Mouse (Mus musculus): ENCODE results near the gene Mtch1. TPM values are rescaled to one million over a fixed set of nuclear protein-coding genes. Genes with fewer than 3 reads are reported as not detected.

Mtch1 gene
- total and polyA plus RNA-seq, 3 experiments, result 78.7 to 175 (median 101) TPM

DNA sequence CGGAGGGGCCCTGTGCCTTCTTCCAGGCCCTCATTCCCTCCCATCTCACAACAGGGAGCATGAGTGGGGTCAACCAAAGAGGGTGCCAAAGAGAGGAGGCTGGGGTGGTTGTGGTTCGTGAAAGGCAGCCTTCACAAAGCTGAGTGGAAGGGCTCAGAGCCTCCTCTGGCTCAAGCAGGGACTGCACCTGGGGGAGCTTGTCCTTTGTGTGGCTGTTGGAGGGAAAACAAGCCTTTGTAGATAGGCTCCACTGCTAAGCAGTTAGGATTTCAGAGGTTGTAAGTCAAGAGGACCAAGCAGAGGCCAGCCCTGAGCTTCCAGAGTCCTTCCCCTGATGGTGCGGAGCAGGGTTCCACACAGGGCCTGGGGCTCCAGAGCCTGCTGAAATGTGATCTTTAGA, 44.6 kb downstream of the Mtch1 start:
- no peak for DNase-seq (ENCODE audit: low spot score)
- no peak for ATAC-seq (ENCODE audit: extremely low read depth, insufficient number of reproducible peaks, low FRiP score, poor library complexity, severe bottlenecking)
- no peak for TF ChIP-seq GATA2 (IDR thresholded peaks at IDR 0.05; ENCODE audit: borderline replicate concordance, low read depth, low read length)
- no peak for TF ChIP-seq GATA1 (IDR thresholded peaks at IDR 0.05; ENCODE audit: borderline replicate concordance, low read length)
- TF ChIP-seq POLR2AphosphoS5 (IDR thresholded peaks at IDR 0.05; ENCODE audit: insufficient replicate concordance, low read depth, low read length), result no peak
- TF ChIP-seq TAL1 (conservative IDR thresholded peaks at IDR 0.05; ENCODE audit: low read depth, low read length), result no peak
- TF ChIP-seq CTCF (IDR thresholded peaks at IDR 0.05; ENCODE audit: low read depth, low read length), result no peak
- Histone ChIP-seq H3K27me3 (ENCODE audit: insufficient read depth, low read length) (peaks cover 7% of the 10 kb centered on the region; the same call in 1 of the 2 replicates), H3K9me3 (replicated peaks) (no peaks in the 10 kb centered on the region), H3K36me3 (replicated peaks) (peaks cover 53% of the 10 kb centered on the region), H3K4me1 (ENCODE audit: insufficient read depth, low read depth, low read length) (peaks cover 8% of the 10 kb centered on the region), H3K4me3 (ENCODE audit: low read depth, low read length) (no peak overlapping the region)

DNA sequence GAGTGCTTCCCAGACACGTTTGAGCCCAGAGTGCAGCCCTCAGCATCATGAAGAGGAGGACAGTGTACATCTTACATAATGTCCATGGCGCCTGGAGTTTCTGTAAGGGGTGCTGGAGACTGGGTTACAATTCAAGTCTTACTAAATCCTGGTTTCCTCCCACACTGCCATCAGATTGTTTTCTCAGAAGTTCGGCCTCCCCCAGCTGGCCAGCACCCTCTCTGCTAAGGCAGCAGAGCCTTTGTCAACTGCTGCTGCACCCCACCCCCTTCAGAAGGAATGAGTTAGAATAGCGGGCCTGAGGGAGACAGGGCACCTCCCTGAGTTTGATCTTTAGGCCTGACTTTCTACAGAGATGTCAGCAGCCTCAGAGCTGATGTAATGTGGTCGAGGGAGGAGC, 45.6 kb downstream of the Mtch1 start:
- TF ChIP-seq POLR2AphosphoS5 (IDR thresholded peaks at IDR 0.05; ENCODE audit: insufficient replicate concordance, low read depth, low read length), result no peak
- no peak for TF ChIP-seq TAL1 (conservative IDR thresholded peaks at IDR 0.05; ENCODE audit: low read depth, low read length)
- TF ChIP-seq CTCF (IDR thresholded peaks at IDR 0.05; ENCODE audit: low read depth, low read length), result no peak
- no peak for TF ChIP-seq GATA1 (IDR thresholded peaks at IDR 0.05; ENCODE audit: borderline replicate concordance, low read length)
- no peak for TF ChIP-seq GATA2 (IDR thresholded peaks at IDR 0.05; ENCODE audit: borderline replicate concordance, low read depth, low read length)
- DNase-seq (ENCODE audit: low spot score), result no peak
- ATAC-seq (ENCODE audit: extremely low read depth, insufficient number of reproducible peaks, low FRiP score, poor library complexity, severe bottlenecking), result no peak
- Histone ChIP-seq H3K27me3 (ENCODE audit: insufficient read depth, low read length) (peaks cover 7% of the 10 kb centered on the region; the same call in 1 of the 2 replicates), H3K4me1 (ENCODE audit: insufficient read depth, low read depth, low read length) (peaks cover 8% of the 10 kb centered on the region), H3K36me3 (replicated peaks) (peaks cover 62% of the 10 kb centered on the region), H3K4me3 (ENCODE audit: low read depth, low read length) (no peak overlapping the region), H3K9me3 (replicated peaks) (no peaks in the 10 kb centered on the region)

DNA sequence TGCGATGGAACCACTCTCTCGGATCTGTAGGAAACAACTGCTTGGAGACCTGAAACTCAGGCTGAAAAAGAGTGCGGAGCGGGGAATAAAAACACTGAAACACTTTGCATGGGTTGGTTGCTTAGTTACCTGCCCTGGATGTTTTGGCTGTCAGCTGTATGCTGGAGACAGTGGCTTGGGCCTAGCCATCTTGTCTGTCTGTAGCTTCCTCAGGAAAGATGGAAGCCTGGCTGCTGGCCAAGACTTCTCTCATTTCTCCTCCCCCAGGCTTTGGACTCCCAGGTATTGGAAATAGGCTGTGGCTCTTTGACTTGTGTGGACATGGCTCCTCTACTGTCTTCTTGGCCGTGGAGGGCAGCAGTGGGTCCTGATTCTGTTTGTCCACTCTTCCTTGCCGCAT, 46.3 kb downstream of the Mtch1 start:
- H3K4me1 ChIP-seq (ENCODE audit: insufficient read depth, low read depth, low read length), result peaks cover 8% of the 10 kb centered on the region
- peaks cover 7% of the 10 kb centered on the region; the same call in 1 of the 2 replicates for H3K27me3 ChIP-seq (ENCODE audit: insufficient read depth, low read length)
- TF ChIP-seq TAL1 (conservative IDR thresholded peaks at IDR 0.05; ENCODE audit: low read depth, low read length) (no peak), GATA1 (IDR thresholded peaks at IDR 0.05; ENCODE audit: borderline replicate concordance, low read length) (no peak), GATA2 (IDR thresholded peaks at IDR 0.05; ENCODE audit: borderline replicate concordance, low read depth, low read length) (no peak)
- H3K4me3 ChIP-seq (ENCODE audit: low read depth, low read length), result no peak overlapping the region
- H3K36me3 ChIP-seq (replicated peaks), result peaks cover 69% of the 10 kb centered on the region
- no peak for ATAC-seq (ENCODE audit: extremely low read depth, insufficient number of reproducible peaks, low FRiP score, poor library complexity, severe bottlenecking)
- no peak for DNase-seq (ENCODE audit: low spot score)
- H3K9me3 ChIP-seq (replicated peaks), result no peaks in the 10 kb centered on the region

DNA sequence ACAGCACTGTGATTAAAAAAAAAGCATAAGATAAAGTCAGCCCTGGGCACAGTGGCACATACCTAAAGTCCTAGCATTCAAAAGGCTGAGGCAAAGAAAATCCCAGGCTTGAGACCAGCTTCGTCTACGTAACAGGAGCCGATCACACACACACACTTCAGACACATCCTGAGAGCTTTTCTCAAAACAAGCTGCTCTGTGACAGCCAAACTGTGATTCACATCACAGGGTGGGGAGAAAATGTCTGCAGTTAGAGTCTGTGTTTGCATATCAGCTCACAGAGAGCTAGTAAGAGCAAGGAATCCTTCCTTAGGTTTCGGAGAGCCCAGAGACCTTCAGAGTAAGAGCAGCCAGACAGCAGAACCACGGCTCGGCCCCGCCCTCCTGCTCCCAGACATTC, 46.8 kb downstream of the Mtch1 start:
- Histone ChIP-seq H3K4me1 (ENCODE audit: insufficient read depth, low read depth, low read length) (peaks cover 7% of the 10 kb centered on the region), H3K4me3 (ENCODE audit: low read depth, low read length) (no peak overlapping the region), H3K27me3 (ENCODE audit: insufficient read depth, low read length) (peaks cover 6% of the 10 kb centered on the region; the same call in 1 of the 2 replicates), H3K9me3 (replicated peaks) (no peaks in the 10 kb centered on the region), H3K36me3 (replicated peaks) (peaks cover 74% of the 10 kb centered on the region)
- no peak for DNase-seq (ENCODE audit: low spot score)
- TF ChIP-seq GATA2 (IDR thresholded peaks at IDR 0.05; ENCODE audit: borderline replicate concordance, low read depth, low read length) (no peak), POLR2AphosphoS5 (IDR thresholded peaks at IDR 0.05; ENCODE audit: insufficient replicate concordance, low read depth, low read length) (no peak), GATA1 (IDR thresholded peaks at IDR 0.05; ENCODE audit: borderline replicate concordance, low read length) (no peak), TAL1 (conservative IDR thresholded peaks at IDR 0.05; ENCODE audit: low read depth, low read length) (no peak), CTCF (IDR thresholded peaks at IDR 0.05; ENCODE audit: low read depth, low read length) (no peak)
- ATAC-seq (ENCODE audit: extremely low read depth, insufficient number of reproducible peaks, low FRiP score, poor library complexity, severe bottlenecking), result no peak

DNA sequence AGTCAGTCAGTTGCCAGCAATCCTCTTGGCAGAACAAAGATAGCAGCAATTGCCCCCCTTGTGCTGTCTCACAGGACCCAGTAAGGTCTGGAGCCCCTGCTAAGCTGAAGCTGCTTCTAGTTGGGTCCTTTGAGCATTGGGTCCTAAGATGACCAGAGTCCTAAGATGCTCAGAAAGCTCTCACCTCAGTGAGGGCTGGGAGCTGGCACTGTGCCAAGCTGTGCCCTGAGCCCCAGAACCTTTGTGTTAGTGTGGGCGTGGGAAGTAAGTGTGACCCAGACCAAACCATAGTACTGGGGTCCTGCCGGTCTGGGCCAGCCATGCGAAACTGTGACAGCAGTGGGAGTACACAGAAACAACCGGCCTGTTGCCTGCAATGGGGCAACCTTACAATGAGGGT, 48.5 kb downstream of the Mtch1 start:
- TF ChIP-seq TAL1 (conservative IDR thresholded peaks at IDR 0.05; ENCODE audit: low read depth, low read length) (no peak), GATA1 (IDR thresholded peaks at IDR 0.05; ENCODE audit: borderline replicate concordance, low read length) (no peak), GATA2 (IDR thresholded peaks at IDR 0.05; ENCODE audit: borderline replicate concordance, low read depth, low read length) (no peak), POLR2AphosphoS5 (IDR thresholded peaks at IDR 0.05; ENCODE audit: insufficient replicate concordance, low read depth, low read length) (no peak), CTCF (IDR thresholded peaks at IDR 0.05; ENCODE audit: low read depth, low read length) (no peak)
- DNase-seq (ENCODE audit: low spot score) (no peak), ATAC-seq (ENCODE audit: extremely low read depth, insufficient number of reproducible peaks, low FRiP score, poor library complexity, severe bottlenecking) (no peak)
- peaks cover under 1% of the 10 kb centered on the region; the same call in 1 of the 2 replicates for H3K4me1 ChIP-seq (ENCODE audit: insufficient read depth, low read depth, low read length)
- no peaks in the 10 kb centered on the region for H3K27me3 ChIP-seq (ENCODE audit: insufficient read depth, low read length)
- peaks cover 88% of the 10 kb centered on the region for H3K36me3 ChIP-seq (replicated peaks)
- H3K9me3 ChIP-seq (replicated peaks), result no peaks in the 10 kb centered on the region
- H3K4me3 ChIP-seq (ENCODE audit: low read depth, low read length), result no peak overlapping the region

DNA sequence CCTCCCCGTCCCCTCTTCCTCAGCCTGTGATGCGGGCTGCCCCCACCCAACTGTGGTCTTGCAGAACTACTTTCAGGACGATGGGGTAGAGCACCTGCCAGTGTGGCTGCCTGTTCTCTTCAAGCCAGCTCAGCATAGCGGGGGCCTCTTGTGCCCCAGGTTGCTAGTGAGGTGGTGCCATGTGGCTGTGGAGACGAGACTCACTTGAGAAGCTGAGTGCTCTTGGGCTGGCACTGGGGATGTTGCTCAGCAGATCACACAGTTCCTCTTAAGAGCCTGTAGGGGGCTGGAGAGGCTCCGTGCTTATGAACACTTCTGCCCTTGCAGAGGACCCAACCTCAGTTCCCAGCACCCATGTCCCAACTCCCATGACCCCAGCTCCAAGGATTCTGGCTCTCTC, 49.9 kb downstream of the Mtch1 start:
- no peak for TF ChIP-seq POLR2AphosphoS5 (IDR thresholded peaks at IDR 0.05; ENCODE audit: insufficient replicate concordance, low read depth, low read length)
- no peak for TF ChIP-seq GATA1 (IDR thresholded peaks at IDR 0.05; ENCODE audit: borderline replicate concordance, low read length)
- no peak for TF ChIP-seq TAL1 (conservative IDR thresholded peaks at IDR 0.05; ENCODE audit: low read depth, low read length)
- TF ChIP-seq GATA2 (IDR thresholded peaks at IDR 0.05; ENCODE audit: borderline replicate concordance, low read depth, low read length), result no peak
- TF ChIP-seq CTCF (IDR thresholded peaks at IDR 0.05; ENCODE audit: low read depth, low read length), result no peak
- peaks cover 95% of the 10 kb centered on the region for H3K36me3 ChIP-seq (replicated peaks)
- H3K9me3 ChIP-seq (replicated peaks), result no peaks in the 10 kb centered on the region
- no peak overlapping the region for H3K4me3 ChIP-seq (ENCODE audit: low read depth, low read length)
- ATAC-seq (ENCODE audit: extremely low read depth, insufficient number of reproducible peaks, low FRiP score, poor library complexity, severe bottlenecking) (no peak), DNase-seq (ENCODE audit: low spot score) (no peak)
- no peaks in the 10 kb centered on the region; the same call in 1 of the 2 replicates for H3K4me1 ChIP-seq (ENCODE audit: insufficient read depth, low read depth, low read length)
- no peaks in the 10 kb centered on the region for H3K27me3 ChIP-seq (ENCODE audit: insufficient read depth, low read length)
